Mouse (Mus musculus) left cerebral cortex, postnatal 25 days (tissue): ENCODE measurements around the gene Tvp23b. TPM values are rescaled to one million over a fixed set of nuclear protein-coding genes. Genes with fewer than 3 reads are reported as not detected.

Source experiments
- DNase-seq, 2 experiments: peaks; one replicate each; pipeline ENCODE4 v3.0.0; 2022; ENCODE audit warnings: low spot score in 2 of 2, mixed read lengths in 1 of 2
- intact Hi-C: fragments of 180-260 bp; cut with DNase I; formaldehyde crosslinking; loops from one replicate; pipeline ENCODE4 v1.15.1; 2025
- total RNA-seq, 2 experiments: library from RNA; stranded (reverse); gene quantifications; 2 replicates each; pipeline ENCODE4 v1.2.3; 2021

Tvp23b gene
- total RNA-seq, 2 experiments from 2014 or later: 28.3 to 31.0 TPM

- intact Hi-C loops: no loop called here
- no peak for DNase-seq
Observed at GRCm38 (mm10) chr11:62933099-62933498, 53.8 kb downstream of the Tvp23b start.

- intact Hi-C loops: no loop called here
- DNase-seq: no peak
Observed at GRCm38 (mm10) chr11:62934795-62935514, 55.7 kb downstream of the Tvp23b start.

GRCm38 (mm10) chr11:62937986-62938385 lies 58.7 kb downstream of the Tvp23b start:
- DNase-seq: no peak
- intact Hi-C loops: no loop called here

- intact Hi-C loops: no loop called here
- DNase-seq: no peak
Observed at GRCm38 (mm10) chr11:62938921-62939320, 59.7 kb downstream of the Tvp23b start.

- intact Hi-C loops: no loop called here
- DNase-seq: no peak
Observed at GRCm38 (mm10) chr11:62940176-62940575, 60.9 kb downstream of the Tvp23b start.

- no peak for DNase-seq
- intact Hi-C loops: no loop called here
Observed at GRCm38 (mm10) chr11:62943538-62943937, 64.3 kb downstream of the Tvp23b start.

GRCm38 (mm10) chr11:62945514-62945913 lies 66.3 kb downstream of the Tvp23b start:
- intact Hi-C loops: no loop called here
- DNase-seq: no peak

GRCm38 (mm10) chr11:62949548-62949947 lies 70.3 kb downstream of the Tvp23b start:
- intact Hi-C loops: no loop called here
- no peak for DNase-seq

- intact Hi-C loops: no loop called here
- DNase-seq: no peak
Observed at GRCm38 (mm10) chr11:62951012-62951411, 71.8 kb downstream of the Tvp23b start, which contains the start of gene Cdrt4. Cdrt4 (plus strand) TSS chr11:62951193.

GRCm38 (mm10) chr11:62954766-62955165 lies 75.5 kb downstream of the Tvp23b start:
- intact Hi-C loops: no loop called here
- DNase-seq: no peak

- DNase-seq: no peak
- intact Hi-C loops: no loop called here
Observed at GRCm38 (mm10) chr11:62955186-62955585, 75.9 kb downstream of the Tvp23b start.

- no peak for DNase-seq
- intact Hi-C loops: no loop called here
Observed at GRCm38 (mm10) chr11:62955776-62956175, 76.5 kb downstream of the Tvp23b start.

- DNase-seq: no peak
- intact Hi-C loops: no loop called here
Observed at GRCm38 (mm10) chr11:62957626-62958180, 78.4 kb downstream of the Tvp23b start.

- DNase-seq: no peak
- intact Hi-C loops: no loop called here
Observed at GRCm38 (mm10) chr11:62963292-62963691, 84.0 kb downstream of the Tvp23b start.

GRCm38 (mm10) chr11:62966424-62966764 lies 87.1 kb downstream of the Tvp23b start:
- intact Hi-C loops: no loop called here
- no peak for DNase-seq

Other genes starting within 250 kb of the Tvp23b start
- 10 to 100 TPM; 18.0 to 20.0 TPM for gene Lrrc75a, start 230.9 kb upstream of the Tvp23b start, total RNA-seq
- gene Mmgt2, start 230.8 kb upstream of the Tvp23b start, total RNA-seq: 10 to 100 TPM; 18.4 to 20.2 TPM
- 10 to 100 TPM; 16.5 to 16.6 TPM for gene Zfp287, start 147.6 kb upstream of the Tvp23b start, total RNA-seq
- gene Gm10428, start 126.4 kb upstream of the Tvp23b start, total RNA-seq: not detected
- 10 to 100 TPM; 21.1 to 22.5 TPM for gene Zfp286, start 90.0 kb upstream of the Tvp23b start, total RNA-seq
- gene Trim16, start 59.2 kb upstream of the Tvp23b start, total RNA-seq: 1 to 10 TPM; 2.0 to 3.2 TPM
- under 1 TPM; 0.39 to 0.57 TPM for gene Fbxw10, start 32.4 kb upstream of the Tvp23b start, total RNA-seq
- not detected for gene Cdrt4, start 71.7 kb downstream of the Tvp23b start, total RNA-seq
- not detected for gene Tekt3, start 182.2 kb downstream of the Tvp23b start, total RNA-seq
- 10 to 100 TPM; 26.4 to 34.5 TPM for gene Pmp22, start 249.5 kb downstream of the Tvp23b start, total RNA-seq